Mouse (Mus musculus): ENCODE results near the gene Fdx1. TPM values are rescaled to one million over a fixed set of nuclear protein-coding genes. Genes with fewer than 3 reads are reported as not detected.

The Fdx1 gene
- total RNA-seq, 4 experiments from 2014 or later: 80.8 to 96.5 (median 88.2) TPM

- no peak for DNase-seq (ENCODE audit: low spot score)
These were observed 2.0 kb downstream of the Fdx1 start for GRCm38 (mm10) chr9:51961190-51961909.

DNA sequence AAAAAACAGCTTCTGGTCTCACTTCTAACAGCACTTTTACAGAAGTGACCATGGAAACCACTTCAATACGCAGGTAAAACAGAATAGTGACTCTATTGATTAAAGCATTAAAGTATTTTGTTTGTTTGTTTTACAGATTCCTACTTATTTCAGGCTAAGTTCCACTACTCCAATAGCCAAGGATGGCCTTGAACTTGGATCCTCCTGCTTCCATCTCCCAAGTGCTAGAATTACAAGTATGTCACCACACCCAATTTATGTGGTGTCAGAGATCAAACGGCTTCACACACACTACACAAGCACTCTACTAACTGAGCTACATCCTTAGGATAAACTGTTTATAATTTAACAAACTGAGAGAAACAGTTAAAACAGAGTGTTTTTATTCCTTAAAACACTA, 3.0 kb downstream of the Fdx1 start:
- no peak for DNase-seq (ENCODE audit: low spot score)

GRCm38 (mm10) chr9:51958981-51959380, 4.4 kb downstream of the Fdx1 start:
- no peak for DNase-seq (ENCODE audit: low spot score)

DNA sequence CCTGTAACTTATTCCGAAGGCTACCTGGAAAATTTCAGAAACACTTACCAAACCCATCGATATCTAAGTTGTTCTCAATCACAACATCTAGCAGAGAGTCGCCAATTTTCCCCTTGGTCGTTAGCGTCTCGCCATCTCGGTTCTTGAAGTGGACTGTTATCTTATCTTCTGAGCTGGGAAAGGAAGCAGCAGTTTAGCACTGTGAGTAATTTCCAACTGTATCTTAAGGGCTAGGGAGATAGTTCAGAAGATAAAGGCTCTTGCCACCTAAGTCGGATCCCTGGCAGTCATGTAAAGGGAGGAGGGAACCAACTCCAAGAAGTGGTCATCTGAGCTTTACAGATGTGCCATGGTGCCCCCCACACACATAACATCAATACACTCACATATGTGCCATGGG, 6.3 kb downstream of the Fdx1 start:
- no peak for DNase-seq (ENCODE audit: low spot score)

DNA sequence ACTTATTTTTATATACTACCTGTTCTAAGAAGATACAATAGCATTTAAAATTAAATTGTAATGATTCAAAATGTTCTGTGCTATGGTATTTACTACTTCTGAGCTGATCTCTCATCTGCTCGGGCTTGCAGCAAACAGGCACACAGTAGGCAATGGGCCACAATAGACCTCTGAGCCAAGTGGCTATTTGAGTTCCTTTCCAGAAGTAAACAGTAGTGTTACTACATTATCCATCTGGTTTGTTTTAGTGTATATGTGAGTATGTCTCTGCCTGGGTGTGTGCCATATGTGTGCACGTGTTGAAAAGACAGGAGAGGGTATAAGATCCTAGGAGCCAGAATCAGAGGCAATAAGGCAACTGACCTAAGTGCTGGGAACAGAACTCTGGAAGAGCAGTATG, 6.9 kb downstream of the Fdx1 start:
- no peak for DNase-seq (ENCODE audit: low spot score)

GRCm38 (mm10) chr9:51951337-51951736, 12.0 kb downstream of the Fdx1 start:
- no peak for DNase-seq (ENCODE audit: low spot score)

DNA sequence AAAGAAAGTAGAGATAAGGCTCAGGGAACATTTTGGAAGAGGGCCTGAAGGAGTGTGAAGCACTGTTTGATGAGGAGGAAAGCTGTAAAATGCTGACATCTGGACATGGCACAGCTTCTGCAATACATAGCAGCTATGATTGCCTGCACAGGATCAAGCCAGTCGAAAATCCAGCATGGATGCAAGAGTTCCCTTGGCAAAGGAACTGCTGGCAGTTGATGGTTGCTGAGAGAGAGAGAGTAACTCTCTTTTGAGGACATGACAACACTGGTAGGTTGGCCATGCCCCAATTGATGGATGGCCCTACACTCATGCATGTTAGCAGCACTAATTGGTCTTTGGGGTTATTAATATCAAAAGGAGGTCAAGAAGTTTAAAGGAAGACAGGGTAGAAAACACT, 12.7 kb downstream of the Fdx1 start:
- DNase-seq (ENCODE audit: low spot score): no peak

- DNase-seq (ENCODE audit: low spot score): no peak
These were observed 13.1 kb downstream of the Fdx1 start for GRCm38 (mm10) chr9:51950225-51950624.

GRCm38 (mm10) chr9:51943934-51944333, 19.4 kb downstream of the Fdx1 start:
- DNase-seq (ENCODE audit: low spot score): no peak

- DNase-seq (ENCODE audit: low spot score): no peak
These were observed 28.7 kb downstream of the Fdx1 start for GRCm38 (mm10) chr9:51934641-51935040.

GRCm38 (mm10) chr9:51931997-51932396, 31.4 kb downstream of the Fdx1 start:
- DNase-seq (ENCODE audit: low spot score): no peak

GRCm38 (mm10) chr9:51931054-51931690, 32.2 kb downstream of the Fdx1 start:
- DNase-seq (ENCODE audit: low spot score): no peak

DNA sequence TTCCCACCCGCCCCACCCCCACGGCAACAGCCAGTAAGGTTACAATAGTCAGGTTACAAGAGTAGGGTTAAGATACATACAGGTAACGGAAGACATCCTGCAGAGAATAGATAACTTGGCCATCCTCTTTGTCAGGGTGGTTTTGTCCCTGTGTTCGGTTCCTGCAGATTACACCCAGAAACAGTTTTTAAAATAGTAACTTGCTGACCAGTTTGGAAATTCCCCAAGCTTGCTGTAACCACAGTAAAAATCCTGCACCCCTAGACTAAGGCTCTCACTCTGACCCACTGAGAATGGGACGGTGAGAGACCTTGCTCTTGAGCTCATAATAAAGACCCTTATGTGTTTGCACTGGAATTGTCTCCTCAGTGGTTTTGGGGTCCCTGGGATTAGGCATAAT, 33.4 kb downstream of the Fdx1 start:
- DNase-seq (ENCODE audit: low spot score): no peak

- DNase-seq (ENCODE audit: low spot score): no peak
These were observed 34.7 kb downstream of the Fdx1 start for GRCm38 (mm10) chr9:51928659-51929058.

DNA sequence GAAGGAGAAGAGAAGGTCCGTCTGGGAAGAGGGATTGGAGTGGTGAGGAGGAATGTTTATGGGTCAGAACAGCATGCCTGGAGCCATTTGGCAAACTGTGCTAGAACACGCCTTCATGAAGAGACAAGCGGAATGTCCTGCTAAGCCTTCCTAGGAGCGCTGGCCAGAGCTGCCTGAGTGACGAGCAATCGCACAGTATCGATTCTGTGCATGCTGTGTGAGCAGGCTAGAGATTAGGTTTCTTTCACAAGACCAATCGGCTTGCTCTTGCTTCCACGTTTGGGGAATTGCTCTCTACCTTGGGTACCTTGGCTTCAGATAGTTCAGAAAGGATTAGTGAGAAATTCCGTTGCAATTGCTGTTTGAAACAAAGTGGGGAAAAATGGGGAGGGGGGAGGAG, 35.2 kb downstream of the Fdx1 start:
- DNase-seq (ENCODE audit: low spot score): no peak

- DNase-seq (ENCODE audit: low spot score): no peak
These were observed 35.7 kb downstream of the Fdx1 start for GRCm38 (mm10) chr9:51927680-51928079.

- DNase-seq (ENCODE audit: low spot score): no peak
These were observed 36.7 kb downstream of the Fdx1 start for GRCm38 (mm10) chr9:51926629-51927028.

DNA sequence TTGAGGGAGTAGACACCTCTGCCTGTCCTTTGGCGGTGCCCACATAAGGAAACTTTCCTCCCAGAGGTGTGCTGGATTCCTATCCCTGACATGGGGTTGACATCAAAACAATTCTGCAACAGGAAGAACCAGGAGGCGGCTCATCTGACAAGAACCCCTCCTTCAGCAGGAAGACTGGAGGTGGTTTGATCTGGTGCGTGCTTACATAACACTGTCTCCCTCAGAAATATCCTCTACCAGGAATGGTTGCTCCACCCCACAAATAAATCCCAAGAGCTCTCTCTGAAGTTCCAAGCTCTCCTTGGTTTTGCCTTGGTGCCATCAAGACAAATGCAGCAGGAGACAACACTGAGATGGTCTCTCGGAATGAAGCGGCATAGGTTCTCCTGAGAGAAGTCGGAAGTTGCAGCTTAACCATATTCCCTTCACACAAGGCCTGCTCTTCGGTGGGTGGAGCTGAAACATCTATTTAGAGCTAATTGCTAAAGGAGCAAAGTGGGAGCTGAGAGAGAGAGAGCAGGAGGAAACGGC, 38.7 kb downstream of the Fdx1 start:
- no peak for DNase-seq (ENCODE audit: low spot score)

GRCm38 (mm10) chr9:51922756-51923155, 40.6 kb downstream of the Fdx1 start:
- DNase-seq (ENCODE audit: low spot score): no peak

DNA sequence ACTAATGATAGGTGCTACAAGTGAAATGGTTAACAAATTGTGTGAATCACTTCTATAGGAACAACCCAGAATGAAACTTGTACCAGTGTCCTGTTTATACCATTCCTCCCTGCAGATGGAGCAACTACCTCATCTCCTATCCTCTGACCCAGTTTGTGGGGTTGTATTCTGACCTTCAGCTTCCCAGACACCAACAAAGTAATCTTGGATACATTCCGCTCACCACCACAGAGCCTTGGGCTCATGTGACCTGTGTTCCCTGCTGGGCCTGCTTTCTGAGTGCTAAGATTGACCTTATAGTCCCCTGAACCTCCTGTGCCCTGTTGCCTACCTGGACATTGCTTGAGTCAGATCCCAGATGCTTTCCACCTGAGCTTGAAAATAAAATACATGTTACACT, 47.8 kb downstream of the Fdx1 start:
- no peak for DNase-seq (ENCODE audit: low spot score)

GRCm38 (mm10) chr9:51914481-51915120, 48.8 kb downstream of the Fdx1 start:
- DNase-seq (ENCODE audit: low spot score): peak; percentile 9

- peak; percentile 69 for DNase-seq (ENCODE audit: low spot score)
These were observed 54.5 kb downstream of the Fdx1 start for GRCm38 (mm10) chr9:51908838-51909237.

DNA sequence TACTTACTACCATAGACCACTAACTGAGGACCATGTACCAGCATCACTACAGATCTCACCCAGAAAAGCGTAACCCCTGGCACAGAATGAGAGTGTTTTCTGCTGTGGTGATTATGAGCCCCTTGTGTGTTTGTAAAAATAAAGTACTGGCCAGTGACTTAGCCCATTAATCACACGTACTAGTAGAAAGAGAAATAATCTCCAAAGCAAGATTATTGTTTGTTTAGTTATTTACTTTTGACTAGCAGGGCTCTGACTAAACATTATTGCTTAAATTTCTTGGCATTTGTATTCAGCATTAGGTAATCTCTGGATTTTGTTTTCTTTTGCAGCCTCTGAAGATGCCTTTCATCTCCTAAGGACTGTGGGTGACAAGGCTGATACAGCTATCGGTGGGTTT, 55.1 kb downstream of the Fdx1 start:
- peak; percentile 6 for DNase-seq (ENCODE audit: low spot score)

All from heart, adult 8-10 months (tissue).